Mouse (Mus musculus): ENCODE measurements at regions not wholly inside any gene's neighbourhood (a gene's known extent, or its start where the extent isn't known, plus 50 kb on each side); places are given as distances from the start of the nearest gene placed in this dataset.

GRCm38 (mm10) chr17:66246031-66246534 is 122.8 kb downstream of the Ddx11 start:
- ATAC-seq (no peak), DNase-seq (ENCODE audit: low spot score) (no peak)
- no peak for TF ChIP-seq EP300 (IDR thresholded peaks at IDR 0.05)
- TF ChIP-seq CTCF (IDR thresholded peaks at IDR 0.05), result no peak
- H3K4me3 ChIP-seq (ENCODE audit: low read depth, low read length), result no peak overlapping the region
- no peak overlapping the region for H3K4me2 ChIP-seq (replicated peaks; ENCODE audit: low read depth, low read length)
- no peaks in the 10 kb centered on the region for H3K4me1 ChIP-seq (ENCODE audit: insufficient read depth, low read depth, low read length)
- no peaks in the 10 kb centered on the region for H3K36me3 ChIP-seq (ENCODE audit: insufficient read depth, low read length)
- 72% methylated on average over 14 of the region's 14 CpGs for WGBS
- H3K27ac ChIP-seq (ENCODE audit: low read length), result no peak overlapping the region
- no peaks in the 10 kb centered on the region for H3K27me3 ChIP-seq (replicated peaks; ENCODE audit: insufficient read depth, low read length)
- no peak overlapping the region for H3K9ac ChIP-seq (replicated peaks; ENCODE audit: low read depth)
- H3K9me3 ChIP-seq (ENCODE audit: low read length), result no peaks in the 10 kb centered on the region

- DNase-seq (ENCODE audit: low spot score), result no peak
- WGBS, result 80% methylated on average over 2 of the region's 2 CpGs
- no peak for ATAC-seq
- Histone ChIP-seq H3K4me2 (replicated peaks; ENCODE audit: low read depth, low read length) (no peak overlapping the region), H3K4me1 (ENCODE audit: insufficient read depth, low read depth, low read length) (no peaks in the 10 kb centered on the region), H3K4me3 (ENCODE audit: low read depth, low read length) (no peak overlapping the region), H3K36me3 (ENCODE audit: insufficient read depth, low read length) (no peaks in the 10 kb centered on the region), H3K27me3 (replicated peaks; ENCODE audit: insufficient read depth, low read length) (no peaks in the 10 kb centered on the region), H3K27ac (ENCODE audit: low read length) (no peak overlapping the region), H3K9me3 (ENCODE audit: low read length) (no peaks in the 10 kb centered on the region), H3K9ac (replicated peaks; ENCODE audit: low read depth) (no peak overlapping the region)
- TF ChIP-seq EP300 (IDR thresholded peaks at IDR 0.05), result no peak
- no peak for TF ChIP-seq CTCF (IDR thresholded peaks at IDR 0.05)
These were observed 128.2 kb downstream of the Ddx11 start for GRCm38 (mm10) chr17:66251495-66251894.

GRCm38 (mm10) chr17:66252926-66253325 is 129.6 kb downstream of the Ddx11 start:
- H3K27ac ChIP-seq (ENCODE audit: low read length), result no peak overlapping the region
- no peak for ATAC-seq
- WGBS, result 85% methylated on average over 6 of the region's 6 CpGs
- TF ChIP-seq EP300 (IDR thresholded peaks at IDR 0.05), result no peak
- TF ChIP-seq CTCF (IDR thresholded peaks at IDR 0.05), result no peak
- H3K4me1 ChIP-seq (ENCODE audit: insufficient read depth, low read depth, low read length), result no peaks in the 10 kb centered on the region
- no peak for DNase-seq (ENCODE audit: low spot score)
- H3K36me3 ChIP-seq (ENCODE audit: insufficient read depth, low read length), result no peaks in the 10 kb centered on the region
- H3K4me3 ChIP-seq (ENCODE audit: low read depth, low read length), result no peak overlapping the region
- no peak overlapping the region for H3K4me2 ChIP-seq (replicated peaks; ENCODE audit: low read depth, low read length)
- H3K27me3 ChIP-seq (replicated peaks; ENCODE audit: insufficient read depth, low read length), result no peaks in the 10 kb centered on the region
- H3K9ac ChIP-seq (replicated peaks; ENCODE audit: low read depth), result no peak overlapping the region
- no peaks in the 10 kb centered on the region for H3K9me3 ChIP-seq (ENCODE audit: low read length)

GRCm38 (mm10) chr17:66259697-66260096 is 136.4 kb downstream of the Ddx11 start:
- no peaks in the 10 kb centered on the region for H3K27me3 ChIP-seq (replicated peaks; ENCODE audit: insufficient read depth, low read length)
- WGBS, result 58% methylated on average over 8 of the region's 8 CpGs
- no peak for DNase-seq (ENCODE audit: low spot score)
- H3K4me2 ChIP-seq (replicated peaks; ENCODE audit: low read depth, low read length), result no peak overlapping the region
- no peaks in the 10 kb centered on the region for H3K4me1 ChIP-seq (ENCODE audit: insufficient read depth, low read depth, low read length)
- no peak overlapping the region for H3K9ac ChIP-seq (replicated peaks; ENCODE audit: low read depth)
- TF ChIP-seq EP300 (IDR thresholded peaks at IDR 0.05) (no peak), CTCF (IDR thresholded peaks at IDR 0.05) (no peak)
- no peak overlapping the region for H3K27ac ChIP-seq (ENCODE audit: low read length)
- no peaks in the 10 kb centered on the region for H3K9me3 ChIP-seq (ENCODE audit: low read length)
- no peak overlapping the region for H3K4me3 ChIP-seq (ENCODE audit: low read depth, low read length)
- no peak for ATAC-seq
- no peaks in the 10 kb centered on the region for H3K36me3 ChIP-seq (ENCODE audit: insufficient read depth, low read length)

- Histone ChIP-seq H3K4me3 (ENCODE audit: low read depth, low read length) (no peak overlapping the region), H3K9me3 (ENCODE audit: low read length) (no peaks in the 10 kb centered on the region), H3K4me1 (ENCODE audit: insufficient read depth, low read depth, low read length) (no peaks in the 10 kb centered on the region), H3K27ac (ENCODE audit: low read length) (no peak overlapping the region), H3K4me2 (replicated peaks; ENCODE audit: low read depth, low read length) (no peak overlapping the region), H3K9ac (replicated peaks; ENCODE audit: low read depth) (no peak overlapping the region), H3K27me3 (replicated peaks; ENCODE audit: insufficient read depth, low read length) (no peaks in the 10 kb centered on the region), H3K36me3 (ENCODE audit: insufficient read depth, low read length) (no peaks in the 10 kb centered on the region)
- TF ChIP-seq CTCF (IDR thresholded peaks at IDR 0.05) (no peak), EP300 (IDR thresholded peaks at IDR 0.05) (no peak)
- ATAC-seq (no peak), DNase-seq (ENCODE audit: low spot score) (no peak)
- 62% methylated on average over 4 of the region's 4 CpGs for WGBS
These were observed 139.4 kb downstream of the Ddx11 start for GRCm38 (mm10) chr17:66262681-66263240.

- ATAC-seq (no peak), DNase-seq (ENCODE audit: low spot score) (no peak)
- Histone ChIP-seq H3K36me3 (ENCODE audit: insufficient read depth, low read length) (no peaks in the 10 kb centered on the region), H3K27ac (ENCODE audit: low read length) (no peak overlapping the region), H3K27me3 (replicated peaks; ENCODE audit: insufficient read depth, low read length) (no peaks in the 10 kb centered on the region), H3K9ac (replicated peaks; ENCODE audit: low read depth) (no peak overlapping the region), H3K4me2 (replicated peaks; ENCODE audit: low read depth, low read length) (no peak overlapping the region), H3K9me3 (ENCODE audit: low read length) (no peaks in the 10 kb centered on the region), H3K4me3 (ENCODE audit: low read depth, low read length) (no peak overlapping the region), H3K4me1 (ENCODE audit: insufficient read depth, low read depth, low read length) (no peaks in the 10 kb centered on the region)
- no peak for TF ChIP-seq EP300 (IDR thresholded peaks at IDR 0.05)
- TF ChIP-seq CTCF (IDR thresholded peaks at IDR 0.05), result no peak
- 80% methylated on average over 4 of the region's 4 CpGs for WGBS
These were observed 140.1 kb downstream of the Ddx11 start for GRCm38 (mm10) chr17:66263405-66263804.

GRCm38 (mm10) chr17:66266803-66267202 is 143.5 kb downstream of the Ddx11 start:
- 68% methylated on average over 5 of the region's 5 CpGs for WGBS
- H3K27ac ChIP-seq (ENCODE audit: low read length), result no peak overlapping the region
- no peaks in the 10 kb centered on the region for H3K36me3 ChIP-seq (ENCODE audit: insufficient read depth, low read length)
- ATAC-seq, result no peak
- DNase-seq (ENCODE audit: low spot score), result no peak
- H3K4me3 ChIP-seq (ENCODE audit: low read depth, low read length), result no peak overlapping the region
- TF ChIP-seq CTCF (IDR thresholded peaks at IDR 0.05), result no peak
- TF ChIP-seq EP300 (IDR thresholded peaks at IDR 0.05), result no peak
- H3K4me2 ChIP-seq (replicated peaks; ENCODE audit: low read depth, low read length), result no peak overlapping the region
- H3K27me3 ChIP-seq (replicated peaks; ENCODE audit: insufficient read depth, low read length), result no peaks in the 10 kb centered on the region
- no peaks in the 10 kb centered on the region for H3K4me1 ChIP-seq (ENCODE audit: insufficient read depth, low read depth, low read length)
- H3K9ac ChIP-seq (replicated peaks; ENCODE audit: low read depth), result no peak overlapping the region
- H3K9me3 ChIP-seq (ENCODE audit: low read length), result no peaks in the 10 kb centered on the region

All from lung, postnatal 0 days (tissue).